Mouse (Mus musculus) cerebellum, postnatal 10 days (tissue): ENCODE results near the gene Nrxn2.

Experiments used
- DNase-seq, 2 experiments: peaks; one replicate each; pipeline ENCODE4 v3.0.0; 2021; ENCODE audit warnings: mixed read lengths in 2 of 2

Gene Nrxn2

GRCm38 (mm10) chr19:6452672-6453310 is 34.3 kb downstream of the Nrxn2 start:
- peak; percentile 54 to 67 for DNase-seq

- peak; percentile 96 to 97 for DNase-seq
These were observed 34.8 kb downstream of the Nrxn2 start for GRCm38 (mm10) chr19:6453349-6453748.

- DNase-seq, result no peak
These were observed 35.6 kb downstream of the Nrxn2 start for GRCm38 (mm10) chr19:6454041-6454720.

GRCm38 (mm10) chr19:6459504-6459903 is 41.0 kb downstream of the Nrxn2 start:
- no peak for DNase-seq

GRCm38 (mm10) chr19:6462841-6463240 is 44.3 kb downstream of the Nrxn2 start:
- DNase-seq, result peak; percentile 81 to 84

- peak; percentile 57 to 76 for DNase-seq
These were observed 46.0 kb downstream of the Nrxn2 start for GRCm38 (mm10) chr19:6464306-6465071.

GRCm38 (mm10) chr19:6465090-6465489 is 46.6 kb downstream of the Nrxn2 start:
- DNase-seq, result peak; percentile 51 to 65

GRCm38 (mm10) chr19:6466945-6467344 is 48.4 kb downstream of the Nrxn2 start:
- DNase-seq, result no peak

- DNase-seq, result no peak
These were observed 48.9 kb downstream of the Nrxn2 start for GRCm38 (mm10) chr19:6467374-6467979.

GRCm38 (mm10) chr19:6471630-6472029 is 53.1 kb downstream of the Nrxn2 start:
- DNase-seq, result no peak

GRCm38 (mm10) chr19:6472821-6473220 is 54.3 kb downstream of the Nrxn2 start:
- no peak for DNase-seq

GRCm38 (mm10) chr19:6474706-6475105 is 56.2 kb downstream of the Nrxn2 start:
- peak in 1 of 2 experiments; percentile 57 for DNase-seq

- peak in 1 of 2 experiments; percentile 52 for DNase-seq
These were observed 56.6 kb downstream of the Nrxn2 start for GRCm38 (mm10) chr19:6475129-6475528.

- no peak for DNase-seq
These were observed 58.5 kb downstream of the Nrxn2 start for GRCm38 (mm10) chr19:6477007-6477406.

- no peak for DNase-seq
These were observed 60.0 kb downstream of the Nrxn2 start for GRCm38 (mm10) chr19:6478566-6478965.

- DNase-seq, result peak; percentile 43 to 63
These were observed 64.4 kb downstream of the Nrxn2 start for GRCm38 (mm10) chr19:6482886-6483285.

- DNase-seq, result peak; percentile 33 to 43
These were observed 66.6 kb downstream of the Nrxn2 start for GRCm38 (mm10) chr19:6485059-6485630.

GRCm38 (mm10) chr19:6489030-6489429 is 70.5 kb downstream of the Nrxn2 start:
- peak; percentile 96 to 98 for DNase-seq

- no peak for DNase-seq
These were observed 73.0 kb downstream of the Nrxn2 start for GRCm38 (mm10) chr19:6491538-6491937.

GRCm38 (mm10) chr19:6492124-6492523 is 73.6 kb downstream of the Nrxn2 start:
- DNase-seq, result peak; percentile 91 to 93

GRCm38 (mm10) chr19:6493219-6493618 is 74.7 kb downstream of the Nrxn2 start:
- peak in 1 of 2 experiments; percentile 30 for DNase-seq

- peak in 1 of 2 experiments; percentile 41 for DNase-seq
These were observed 75.5 kb downstream of the Nrxn2 start for GRCm38 (mm10) chr19:6494032-6494431.
